Comparison of ENCODE assay signal across 8 mouse cellular contexts in the genomic region with DNA sequence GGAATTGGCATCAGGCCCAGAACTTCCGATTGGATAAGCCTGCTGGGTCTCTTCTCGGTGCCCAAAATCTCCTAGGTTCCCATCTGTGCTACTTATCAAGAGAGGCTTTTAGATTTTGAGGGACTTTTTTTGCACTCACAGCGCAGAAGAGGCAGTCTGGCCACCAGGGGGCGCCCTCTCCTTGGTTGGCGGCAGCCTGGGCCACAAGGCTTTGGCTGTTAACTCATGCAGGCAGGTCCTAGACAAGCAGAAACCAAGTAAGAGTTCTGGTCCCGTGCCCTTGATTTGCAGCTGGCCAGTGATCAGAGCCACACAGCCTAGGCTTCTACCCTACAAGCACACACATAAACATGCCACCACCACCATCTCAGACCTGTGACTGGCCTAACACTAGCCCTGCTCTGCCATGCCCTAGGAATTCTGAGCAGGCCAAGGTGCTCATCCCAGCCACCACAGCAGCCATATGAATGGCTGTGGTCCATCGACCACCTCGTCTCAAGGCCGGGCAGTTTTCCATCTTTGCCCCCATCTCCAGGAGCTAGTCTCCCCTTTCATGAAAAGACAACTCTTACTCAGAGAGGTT. TPM values are rescaled to one million over a fixed set of nuclear protein-coding genes. Genes with fewer than 3 reads are reported as not detected.
DNase-seq lines count a peak whose midpoint lies in the region; ATAC-seq lines count a peak whose summit lies in the region.

No protein-coding gene starts in this region.

- WGBS in hindbrain, embryonic 10.5 days, result 30% methylated on average over 9 of the region's 9 CpGs
- 33% methylated on average over 9 of the region's 9 CpGs for WGBS in hindbrain, embryonic 12.5 days
- WGBS in intestine, embryonic 15.5 days, result 27% methylated on average over 9 of the region's 9 CpGs
- WGBS in midbrain, embryonic 14.5 days, result 30% methylated on average over 9 of the region's 9 CpGs

- peak; percentile 84 for DNase-seq in hindbrain, embryonic 10.5 days (ENCODE audit: low spot score)
- peak; percentile 70 to 72 for DNase-seq in cerebellum, postnatal 36 days
- DNase-seq in gastrocnemius, adult 8-10 months (ENCODE audit: low spot score in 2 of 2), result peak; percentile 55 to 59
- peak; percentile 84 to 85 for DNase-seq in left cerebral cortex, postnatal 14 days (ENCODE audit: low spot score in 2 of 2)
- DNase-seq in midbrain, embryonic 14.5 days, result peak; percentile 84
- peak; percentile 78 to 96 for DNase-seq in spleen, postnatal 4 days (ENCODE audit: low spot score in 2 of 2)

- H3K36me3 ChIP-seq in hindbrain, embryonic 10.5 days, result 0 out of 2 replicates have a peak, but pooled peaks cover 3% of the 10 kb centered on the region
- no peaks in the 10 kb centered on the region for H3K36me3 ChIP-seq in hindbrain, embryonic 12.5 days
- no peaks in the 10 kb centered on the region for H3K36me3 ChIP-seq in intestine, embryonic 15.5 days
- H3K36me3 ChIP-seq in midbrain, embryonic 14.5 days (ENCODE audit: control insufficient read depth, insufficient read depth, low read length), result no peaks in the 10 kb centered on the region

- intact Hi-C loops in left cerebral cortex, postnatal 14 days (cut with DNase I), result loop anchor here (1.0 kb wide), 1 partner anchor 114 kb away; no protein-coding TSS in a partner anchor

- H3K4me1 ChIP-seq in hindbrain, embryonic 10.5 days (replicated peaks), result no peaks in the 10 kb centered on the region
- H3K4me1 ChIP-seq in hindbrain, embryonic 12.5 days, result no peaks in the 10 kb centered on the region
- H3K4me1 ChIP-seq in intestine, embryonic 15.5 days (replicated peaks), result peaks cover 12% of the 10 kb centered on the region; the same call in 1 of the 2 replicates
- no peaks in the 10 kb centered on the region for H3K4me1 ChIP-seq in midbrain, embryonic 14.5 days (ENCODE audit: control insufficient read depth, insufficient read depth, low read length)

- ATAC-seq in hindbrain, embryonic 12.5 days (ENCODE audit: low FRiP score), result no peak
- ATAC-seq in intestine, embryonic 15.5 days, result peak; percentile 66
- ATAC-seq in midbrain, embryonic 14.5 days (ENCODE audit: low FRiP score, low TSS enrichment), result no peak

- H3K4me2 ChIP-seq in hindbrain, embryonic 12.5 days (replicated peaks), result no peak overlapping the region
- H3K4me2 ChIP-seq in intestine, embryonic 15.5 days (replicated peaks), result no peak overlapping the region
- H3K4me2 ChIP-seq in midbrain, embryonic 14.5 days (ENCODE audit: low read length), result no peak overlapping the region

- peaks cover 18% of the 10 kb centered on the region for H3K27me3 ChIP-seq in hindbrain, embryonic 10.5 days (ENCODE audit: insufficient read depth, poor library complexity, severe bottlenecking)
- peaks cover 19% of the 10 kb centered on the region for H3K27me3 ChIP-seq in hindbrain, embryonic 12.5 days
- no peaks in the 10 kb centered on the region for H3K27me3 ChIP-seq in intestine, embryonic 15.5 days (replicated peaks)
- H3K27me3 ChIP-seq in midbrain, embryonic 14.5 days (ENCODE audit: control insufficient read depth, insufficient read depth, low read length), result peaks cover 7% of the 10 kb centered on the region

- H3K27ac ChIP-seq in hindbrain, embryonic 10.5 days, result no peak overlapping the region
- H3K27ac ChIP-seq in hindbrain, embryonic 12.5 days, result no peak overlapping the region
- no peak overlapping the region for H3K27ac ChIP-seq in intestine, embryonic 15.5 days
- H3K27ac ChIP-seq in midbrain, embryonic 14.5 days (replicated peaks; ENCODE audit: low read depth, low read length), result no peak overlapping the region

- H3K9me3 ChIP-seq in hindbrain, embryonic 10.5 days, result no peaks in the 10 kb centered on the region
- no peaks in the 10 kb centered on the region for H3K9me3 ChIP-seq in hindbrain, embryonic 12.5 days (replicated peaks)
- H3K9me3 ChIP-seq in intestine, embryonic 15.5 days, result no peaks in the 10 kb centered on the region
- no peaks in the 10 kb centered on the region for H3K9me3 ChIP-seq in midbrain, embryonic 14.5 days (ENCODE audit: control insufficient read depth, low read length)

- H3K4me3 ChIP-seq in hindbrain, embryonic 10.5 days, result no peak overlapping the region
- no peak overlapping the region for H3K4me3 ChIP-seq in hindbrain, embryonic 12.5 days
- H3K4me3 ChIP-seq in intestine, embryonic 15.5 days (replicated peaks), result no peak overlapping the region
- no peak overlapping the region for H3K4me3 ChIP-seq in midbrain, embryonic 14.5 days (replicated peaks; ENCODE audit: low read depth, low read length)

- no peak overlapping the region for H3K9ac ChIP-seq in hindbrain, embryonic 12.5 days
- no peak overlapping the region for H3K9ac ChIP-seq in intestine, embryonic 15.5 days
- no peak overlapping the region for H3K9ac ChIP-seq in midbrain, embryonic 14.5 days (replicated peaks; ENCODE audit: low read length)

RNA-seq across cellular contexts. Expression of a gene that starts 12.5 kb away (rescaled TPM):
- polyA plus RNA-seq in hindbrain, embryonic 10.5 days (2016; fragmentation: Nextera tagmentation; extraction: Ambion mirVana), result 0.17 and 0.50 TPM in 2 replicates
- polyA plus RNA-seq in hindbrain, embryonic 12.5 days (2016; fragmentation: Nextera tagmentation; extraction: Ambion mirVana), result 0.25 and 0.32 TPM in 2 replicates
- not detected for total RNA-seq in gastrocnemius, adult 8-10 months (2022)
- 25.9 and 27.5 TPM in 2 replicates for polyA plus RNA-seq in intestine, embryonic 15.5 days (2015; fragmentation: Nextera tagmentation; extraction: Ambion mirVana)
- not detected for total RNA-seq in left cerebral cortex, postnatal 14 days (2021)
- not detected in 2 replicates for polyA plus RNA-seq in midbrain, embryonic 14.5 days (2014; fragmentation: Nextera tagmentation; extraction: Ambion mirVana)

RNA-seq across cellular contexts. Expression of a gene that starts 18.7 kb away (rescaled TPM):
- polyA plus RNA-seq in hindbrain, embryonic 10.5 days (2016; fragmentation: Nextera tagmentation; extraction: Ambion mirVana), result 8.8 and 12.7 TPM in 2 replicates
- 18.6 and 20.8 TPM in 2 replicates for polyA plus RNA-seq in hindbrain, embryonic 12.5 days (2016; fragmentation: Nextera tagmentation; extraction: Ambion mirVana)
- total RNA-seq in gastrocnemius, adult 8-10 months (2022), result 10 to 100 TPM; 47.2 to 59.8 (median 55.3) TPM
- polyA plus RNA-seq in intestine, embryonic 15.5 days (2015; fragmentation: Nextera tagmentation; extraction: Ambion mirVana), result 11.2 and 12.0 TPM in 2 replicates
- total RNA-seq in left cerebral cortex, postnatal 14 days (2021), result 10 to 100 TPM; 43.8 to 47.8 TPM
- polyA plus RNA-seq in midbrain, embryonic 14.5 days (2014; fragmentation: Nextera tagmentation; extraction: Ambion mirVana), result 12.0 and 13.1 TPM in 2 replicates

Comparison
In these comparisons a context has a peak if more than half of its experiments do, and no peak if none do; other contexts are left out.
1. RNA of a gene that starts 12.5 kb away (polyA plus RNA-seq): 25.9 to 27.5 TPM in intestine, embryonic 15.5 days; 0.25 to 0.32 TPM in hindbrain, embryonic 12.5 days, 0.17 to 0.50 TPM in hindbrain, embryonic 10.5 days and not detected in midbrain, embryonic 14.5 days; every median in the first group is over 10 times any median in the second.
2. Peak in every context shown above with its lines, with median percentiles within 50 percentile points of each other: DNase-seq.